Mouse (Mus musculus) lung, postnatal 0 days (tissue): ENCODE measurements around the gene Rnf40. TPM values are rescaled to one million over a fixed set of nuclear protein-coding genes. Genes with fewer than 3 reads are reported as not detected.

Source experiments
- ATAC-seq: fragments of 200-750 bp; cut with Nextera tagmentation; 2 replicates; pipeline ENCODE4 v1.8.0; 2017; ENCODE audit warnings: moderate library complexity
- DNase-seq: peaks from one replicate; pipeline ENCODE4 v3.0.0-alpha.2; 2016; ENCODE audit warnings: low spot score
- H3K27ac ChIP-seq: fragments of 300-500 bp; sonication (generic); 2 replicates; pipeline ENCODE4 v1.5.1; 2014; ENCODE audit warnings: antibody characterized with exemption, mild to moderate bottlenecking, low read length, mixed read lengths
- H3K27me3 ChIP-seq: fragments of 300-500 bp; sonication (generic); replicated peaks from 2 replicates; pipeline ENCODE4 v1.6.1; 2014; ENCODE audit warnings: low read length, mixed read lengths; ENCODE audit not compliant: insufficient read depth
- H3K36me3 ChIP-seq: fragments of 300-500 bp; sonication (generic); 2 replicates; pipeline ENCODE4 v1.6.1; 2014; ENCODE audit warnings: low read length, mixed read lengths; ENCODE audit not compliant: insufficient read depth
- H3K4me1 ChIP-seq: fragments of 300-500 bp; sonication (generic); 2 replicates; pipeline ENCODE4 v1.6.1; 2014; ENCODE audit warnings: antibody characterized with exemption, low read depth, low read length, mixed read lengths; ENCODE audit not compliant: insufficient read depth
- H3K4me2 ChIP-seq: fragments of 300-500 bp; sonication (generic); replicated peaks from 2 replicates; pipeline ENCODE4 v1.6.1; 2014; ENCODE audit warnings: low read depth, mild to moderate bottlenecking, low read length, moderate library complexity, mixed read lengths
- H3K4me3 ChIP-seq: fragments of 300-500 bp; sonication (generic); 2 replicates; pipeline ENCODE4 v1.5.1; 2014; ENCODE audit warnings: low read depth, low read length
- H3K9ac ChIP-seq: fragments of 300-500 bp; sonication (generic); replicated peaks from 2 replicates; pipeline ENCODE4 v1.6.1; 2014; ENCODE audit warnings: low read depth, mild to moderate bottlenecking
- H3K9me3 ChIP-seq: fragments of 300-500 bp; sonication (generic); 2 replicates; pipeline ENCODE4 v1.6.1; 2016; ENCODE audit warnings: low read length, mixed read lengths
- CTCF ChIP-seq: IDR thresholded peaks from 2 replicates; pipeline ENCODE4 v1.5.1; 2016; ENCODE audit warnings: antibody characterized with exemption, mild to moderate bottlenecking
- EP300 ChIP-seq: IDR thresholded peaks from 2 replicates; pipeline ENCODE4 v1.6.1; 2016; ENCODE audit warnings: antibody characterized with exemption, mild to moderate bottlenecking, control low read depth
- WGBS: fragments of 180-500 bp; shearing (Covaris S2); extraction: QIAGEN DNeasy Blood & Tissue Kit; methylation state at CpG from one replicate; pipeline ENCODE4 v1.1.7; 2014; 5-methylcytosine and 5-hydroxymethylcytosine counted together
- polyA plus RNA-seq: library from polyadenylated mRNA; unstranded; fragments of >200 nt; fragmentation: Nextera tagmentation; extraction: Ambion mirVana; gene quantifications from 2 replicates; pipeline ENCODE4 v1.2.1, GENCODE M21; 2015

Gene Rnf40
- polyA plus RNA-seq, 1 experiment from 2014 or later, result 25.9 TPM

DNA sequence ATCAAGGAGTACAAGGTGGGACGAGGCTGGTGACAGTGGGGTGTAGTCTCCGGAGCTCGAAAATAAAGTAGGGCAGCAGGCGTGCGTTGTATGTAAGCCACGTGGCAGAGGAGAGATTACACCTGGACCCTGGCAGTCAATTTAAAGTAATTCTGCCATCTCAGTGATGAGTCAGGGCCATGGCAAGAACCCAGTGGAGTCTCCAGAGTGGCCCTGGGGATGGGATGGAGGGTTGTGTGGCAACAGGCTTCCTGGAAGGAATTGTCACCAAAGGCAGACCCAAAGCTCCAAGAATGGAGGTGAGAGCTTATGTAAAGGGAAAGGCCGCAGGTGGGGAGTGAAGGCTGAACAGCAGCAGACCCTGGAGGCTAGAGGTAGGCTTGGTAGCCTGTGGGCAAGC lies 12.0 kb downstream of the Rnf40 start:
- H3K36me3 ChIP-seq, result peaks cover 40% of the 10 kb centered on the region
- DNase-seq (no peak), ATAC-seq (no peak)
- no peaks in the 10 kb centered on the region for H3K4me1 ChIP-seq
- TF ChIP-seq EP300 (no peak), CTCF (no peak)
- no peak overlapping the region for H3K4me2 ChIP-seq
- no peaks in the 10 kb centered on the region for H3K27me3 ChIP-seq
- WGBS, result 89% methylated on average over 7 of the region's 7 CpGs
- no peak overlapping the region for H3K27ac ChIP-seq
- H3K9ac ChIP-seq, result no peak overlapping the region
- H3K4me3 ChIP-seq, result no peak overlapping the region
- H3K9me3 ChIP-seq, result no peaks in the 10 kb centered on the region

DNA sequence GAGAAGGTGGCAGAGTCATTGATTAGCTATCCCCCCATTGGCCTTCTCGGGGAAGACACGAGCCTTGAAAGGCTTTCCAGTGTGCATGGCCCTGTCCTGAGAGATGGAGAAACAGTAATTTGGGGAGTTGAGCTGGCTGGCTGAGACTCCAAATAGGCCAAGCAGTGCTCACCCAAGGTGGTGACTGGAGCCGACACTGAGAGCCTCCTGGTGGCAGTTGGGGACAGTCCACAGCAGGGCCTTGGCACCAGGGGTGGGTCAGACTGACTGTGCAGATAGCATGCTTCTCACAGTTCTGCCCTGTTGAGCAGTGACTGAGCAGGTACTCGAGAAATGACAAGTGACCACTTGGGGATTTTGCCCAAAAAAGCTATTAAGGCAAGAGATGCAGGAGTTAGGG lies 13.2 kb downstream of the Rnf40 start:
- Histone ChIP-seq H3K4me2 (no peak overlapping the region), H3K27ac (no peak overlapping the region), H3K9ac (no peak overlapping the region), H3K4me1 (no peaks in the 10 kb centered on the region), H3K4me3 (no peak overlapping the region), H3K27me3 (no peaks in the 10 kb centered on the region), H3K9me3 (no peaks in the 10 kb centered on the region), H3K36me3 (peaks cover 29% of the 10 kb centered on the region)
- no peak for DNase-seq
- 0 out of 2 replicates have a peak, but pooled peaks have one; percentile 21 for ATAC-seq
- WGBS, result 74% methylated on average over 4 of the region's 4 CpGs
- TF ChIP-seq EP300 (no peak), CTCF (no peak)

DNA sequence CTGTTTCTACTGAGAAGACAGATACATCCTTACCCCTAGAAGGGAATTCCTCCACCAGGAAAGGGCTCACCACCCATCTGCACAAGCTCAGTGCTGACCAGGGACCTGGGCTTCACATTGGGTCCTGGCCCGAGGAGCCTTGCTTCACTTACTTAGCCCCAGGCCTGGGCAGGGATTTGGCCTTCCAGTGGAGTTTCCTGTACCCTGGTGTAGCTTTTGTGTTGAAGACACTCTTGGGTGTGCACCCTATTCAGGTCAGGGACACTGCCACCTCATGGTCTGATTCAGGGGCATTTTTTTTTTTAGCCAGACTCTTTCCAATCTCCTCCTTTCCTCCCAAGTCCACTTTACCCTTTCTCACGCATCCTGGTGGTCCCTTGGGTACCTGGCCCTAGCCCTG lies 14.3 kb downstream of the Rnf40 start:
- TF ChIP-seq CTCF (no peak), EP300 (no peak)
- H3K36me3 ChIP-seq, result peaks cover 17% of the 10 kb centered on the region; the same call in 1 of the 2 replicates
- 87% methylated on average over 2 of the region's 2 CpGs for WGBS

GRCm38 (mm10) chr7:127604256-127604655 lies 15.7 kb downstream of the Rnf40 start:
- WGBS, result 84% methylated on average over 10 of the region's 10 CpGs
- Histone ChIP-seq H3K36me3 (peaks cover 18% of the 10 kb centered on the region; the same call in 1 of the 2 replicates), H3K4me2 (no peak overlapping the region)

More for the DNA sequence above, 14.3 kb downstream of the Rnf40 start:
- Histone ChIP-seq H3K4me2 (no peak overlapping the region), H3K4me1 (no peaks in the 10 kb centered on the region), H3K4me3 (no peak overlapping the region), H3K27me3 (no peaks in the 10 kb centered on the region), H3K27ac (no peak overlapping the region), H3K9ac (no peak overlapping the region), H3K9me3 (no peaks in the 10 kb centered on the region)
- DNase-seq, result no peak
- ATAC-seq, result no peak

DNA sequence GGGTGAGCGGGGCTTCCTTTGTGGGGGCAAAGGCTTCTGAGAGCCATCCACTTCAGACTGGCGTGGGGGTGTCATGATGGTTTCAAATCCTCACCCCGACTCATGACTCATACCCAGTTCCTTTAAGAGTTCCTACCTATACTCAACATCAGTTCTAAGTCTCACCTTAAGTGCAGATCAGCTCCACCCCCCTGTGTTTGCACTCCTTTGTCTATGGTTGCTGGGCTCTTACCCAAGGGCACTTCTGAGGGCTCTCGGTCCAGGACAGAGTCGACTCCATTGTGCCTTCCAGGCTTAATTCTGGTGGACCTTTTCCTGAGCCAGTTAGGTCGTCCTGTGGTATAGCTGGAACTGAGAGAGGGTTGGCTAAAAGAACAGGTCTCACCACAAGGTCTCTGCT lies 18.6 kb downstream of the Rnf40 start:
- Histone ChIP-seq H3K4me2 (no peak overlapping the region), H3K9me3 (no peaks in the 10 kb centered on the region), H3K27me3 (no peaks in the 10 kb centered on the region), H3K4me3 (no peak overlapping the region), H3K36me3 (peaks cover 34% of the 10 kb centered on the region; the same call in 1 of the 2 replicates), H3K9ac (no peak overlapping the region), H3K4me1 (no peaks in the 10 kb centered on the region), H3K27ac (peak overlapping the region; percentile 68)
- TF ChIP-seq CTCF, result no peak
- TF ChIP-seq EP300, result no peak
- DNase-seq, result peak; percentile 90
- ATAC-seq, result peak; percentile 95
- 50% methylated on average over 6 of the region's 6 CpGs for WGBS

More at GRCm38 (mm10) chr7:127604256-127604655, 15.7 kb downstream of the Rnf40 start:
- Histone ChIP-seq H3K27ac (no peak overlapping the region), H3K9ac (no peak overlapping the region), H3K27me3 (no peaks in the 10 kb centered on the region), H3K4me1 (no peaks in the 10 kb centered on the region), H3K4me3 (no peak overlapping the region), H3K9me3 (no peaks in the 10 kb centered on the region)
- ATAC-seq, result no peak
- TF ChIP-seq EP300, result no peak
- no peak for TF ChIP-seq CTCF
- no peak for DNase-seq

DNA sequence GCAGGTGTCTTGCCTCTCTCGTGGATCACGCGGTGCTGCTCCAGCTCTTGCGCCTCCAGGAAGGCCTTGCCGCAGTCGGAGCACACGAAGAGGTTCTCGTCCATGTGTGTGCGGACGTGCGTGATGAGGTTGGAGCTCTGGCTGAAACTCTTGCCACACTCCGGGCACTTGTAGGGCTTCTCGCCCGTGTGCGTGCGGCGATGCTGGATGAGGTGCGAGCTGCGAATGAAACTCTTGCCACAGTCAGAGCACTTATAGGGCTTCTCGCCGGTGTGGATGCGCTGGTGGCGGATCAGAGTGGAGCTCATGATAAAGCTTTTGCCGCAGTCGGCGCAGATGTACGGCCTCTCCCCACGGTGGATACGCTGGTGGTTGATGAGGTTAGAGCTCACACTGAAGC lies 22.4 kb downstream of the Rnf40 start:
- no peak overlapping the region for H3K27ac ChIP-seq
- WGBS, result 96% methylated on average over 29 of the region's 29 CpGs
- peaks cover 31% of the 10 kb centered on the region; the same call in 1 of the 2 replicates for H3K36me3 ChIP-seq
- no peak overlapping the region for H3K9ac ChIP-seq
- DNase-seq (no peak), ATAC-seq (no peak)
- H3K4me3 ChIP-seq, result no peak overlapping the region
- H3K9me3 ChIP-seq, result no peaks in the 10 kb centered on the region
- H3K4me2 ChIP-seq, result no peak overlapping the region
- no peaks in the 10 kb centered on the region for H3K27me3 ChIP-seq
- H3K4me1 ChIP-seq, result peaks cover 3% of the 10 kb centered on the region; the same call in 1 of the 2 replicates
- TF ChIP-seq EP300 (no peak), CTCF (no peak)

DNA sequence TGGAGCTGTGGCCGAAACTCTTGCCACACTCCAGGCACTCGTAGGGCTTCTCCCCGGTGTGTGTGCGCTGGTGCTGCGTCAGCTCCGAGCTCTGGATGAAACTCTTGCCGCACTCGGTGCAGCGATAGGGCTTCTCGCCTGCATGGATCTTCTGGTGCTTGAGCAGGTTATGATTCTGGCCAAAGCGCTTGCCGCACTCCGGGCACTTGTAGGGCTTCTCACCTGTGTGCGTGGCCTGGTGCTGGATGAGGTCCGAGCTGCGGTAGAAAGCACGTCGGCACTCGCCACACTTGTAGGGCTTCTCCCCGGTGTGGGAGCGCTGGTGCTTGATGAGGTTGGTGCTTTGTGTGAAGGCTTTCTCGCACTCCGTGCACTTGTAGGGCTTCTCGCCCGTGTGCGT lies 23.0 kb downstream of the Rnf40 start:
- TF ChIP-seq EP300, result no peak
- TF ChIP-seq CTCF, result no peak
- peaks cover 31% of the 10 kb centered on the region; the same call in 1 of the 2 replicates for H3K36me3 ChIP-seq
- ATAC-seq, result no peak
- no peaks in the 10 kb centered on the region for H3K27me3 ChIP-seq
- no peak overlapping the region for H3K4me2 ChIP-seq
- no peaks in the 10 kb centered on the region for H3K9me3 ChIP-seq
- WGBS, result 95% methylated on average over 23 of the region's 26 CpGs
- H3K9ac ChIP-seq, result no peak overlapping the region
- no peak overlapping the region for H3K4me3 ChIP-seq
- peaks cover 3% of the 10 kb centered on the region; the same call in 1 of the 2 replicates for H3K4me1 ChIP-seq
- no peak for DNase-seq
- no peak overlapping the region for H3K27ac ChIP-seq
